Mouse (Mus musculus) cerebellum, postnatal 4 days (tissue): ENCODE measurements around the gene Hydin.
"Not testable (repeated sequence)": the region's sequence is repeated elsewhere in the genome, so short reads cannot be mapped to it uniquely, and the experiment has no call there.

Source experiments
- DNase-seq, 2 experiments: peaks; one replicate each; pipeline ENCODE4 v3.0.0; 2022; ENCODE audit warnings: low spot score in 2 of 2, mixed read lengths in 1 of 2

The Hydin gene

GRCm38 (mm10) chr8:110266741-110267140, at the start of gene Hydin:
Hydin (plus strand) TSS chr8:110266977.
- DNase-seq: peak; percentile 85 to 90

- peak in 1 of 2 experiments; percentile 10 for DNase-seq
Measured at GRCm38 (mm10) chr8:110217198-110217597, 49.6 kb upstream of the Hydin start.

- peak; percentile 99 for DNase-seq
Measured at GRCm38 (mm10) chr8:110217681-110218131, 49.1 kb upstream of the Hydin start.

- no peak for DNase-seq
Measured at GRCm38 (mm10) chr8:110218511-110218910, 48.3 kb upstream of the Hydin start.

- DNase-seq: no peak
Measured at GRCm38 (mm10) chr8:110220936-110221335, 45.8 kb upstream of the Hydin start.

- DNase-seq: no peak
Measured at GRCm38 (mm10) chr8:110230803-110231202, 36.0 kb upstream of the Hydin start.

- no peak for DNase-seq
Measured at GRCm38 (mm10) chr8:110242278-110243177, 24.2 kb upstream of the Hydin start.

GRCm38 (mm10) chr8:110244566-110244965, 22.2 kb upstream of the Hydin start:
- no peak for DNase-seq

GRCm38 (mm10) chr8:110247238-110247637, 19.5 kb upstream of the Hydin start:
- DNase-seq: no peak

- DNase-seq: no peak
Measured at GRCm38 (mm10) chr8:110253986-110254385, 12.8 kb upstream of the Hydin start.

- no peak for DNase-seq
Measured at GRCm38 (mm10) chr8:110265796-110266305, 926 bp upstream of the Hydin start.

- DNase-seq: no peak
Measured at GRCm38 (mm10) chr8:110267268-110267667, 491 bp downstream of the Hydin start.

- no peak for DNase-seq
Measured at GRCm38 (mm10) chr8:110270659-110271058, 3.9 kb downstream of the Hydin start.

- no peak for DNase-seq
Measured at GRCm38 (mm10) chr8:110273394-110273793, 6.6 kb downstream of the Hydin start.

GRCm38 (mm10) chr8:110275465-110276258, 8.9 kb downstream of the Hydin start:
- DNase-seq: peak in 1 of 2 experiments; percentile 10

- no peak for DNase-seq
Measured at GRCm38 (mm10) chr8:110276259-110276560, 9.4 kb downstream of the Hydin start.

GRCm38 (mm10) chr8:110312715-110313114, 45.9 kb downstream of the Hydin start:
- DNase-seq: no peak

- no peak for DNase-seq
Measured at GRCm38 (mm10) chr8:110315826-110316225, 49.0 kb downstream of the Hydin start.

GRCm38 (mm10) chr8:110319586-110319985, 52.8 kb downstream of the Hydin start:
- no peak for DNase-seq

GRCm38 (mm10) chr8:110321446-110321845, 54.7 kb downstream of the Hydin start:
- DNase-seq: no peak

GRCm38 (mm10) chr8:110323981-110324574, 57.3 kb downstream of the Hydin start:
- no peak for DNase-seq

GRCm38 (mm10) chr8:110327120-110327519, 60.3 kb downstream of the Hydin start:
- DNase-seq: not testable (repeated sequence)
